17 mouse cellular contexts compared by ENCODE assay signal in genomic region chr9:53575721-53576120, GRCm38 (mm10).
"Had no signal": no experiment of that assay in that cellular context is flagged by ENCODE, and none has a peak within 500 bp of the region (broad histone marks: within the 10 kb centered on the region; RNA-seq: fewer than 3 reads in every experiment).

No protein-coding gene starts in this region.

- H3K4me1 ChIP-seq: intestine, embryonic 15.5 days; kidney, embryonic 15.5 days; limb, embryonic 13.5 days; lung, embryonic 15.5 days; midbrain, embryonic 13.5 days had no signal

- H3K9ac ChIP-seq: intestine, embryonic 15.5 days; kidney, embryonic 15.5 days; limb, embryonic 13.5 days; liver, embryonic 12.5 days; liver, embryonic 15.5 days; lung, embryonic 15.5 days; midbrain, embryonic 13.5 days had no signal

- H3K4me3 ChIP-seq: intestine, embryonic 15.5 days; kidney, embryonic 15.5 days; left cerebral cortex, adult 2 months; limb, embryonic 13.5 days; liver, embryonic 12.5 days; liver, embryonic 15.5 days; lung, embryonic 15.5 days; midbrain, embryonic 13.5 days had no signal

- H3K4me2 ChIP-seq: intestine, embryonic 15.5 days; kidney, embryonic 15.5 days; limb, embryonic 13.5 days; liver, embryonic 12.5 days; liver, embryonic 15.5 days; lung, embryonic 15.5 days; midbrain, embryonic 13.5 days had no signal

- ATAC-seq: intestine, embryonic 15.5 days; liver, embryonic 12.5 days; midbrain, embryonic 13.5 days had no signal

- H3K9me3 ChIP-seq: intestine, embryonic 15.5 days; kidney, embryonic 15.5 days; limb, embryonic 13.5 days; liver, embryonic 12.5 days; liver, embryonic 15.5 days; lung, embryonic 15.5 days; midbrain, embryonic 13.5 days had no signal

- H3K27me3 ChIP-seq: intestine, embryonic 15.5 days; kidney, embryonic 15.5 days; limb, embryonic 13.5 days; liver, embryonic 12.5 days; liver, embryonic 15.5 days; lung, embryonic 15.5 days; midbrain, embryonic 13.5 days had no signal

- H3K27ac ChIP-seq: intestine, embryonic 15.5 days; kidney, embryonic 15.5 days; left cerebral cortex, adult 2 months; limb, embryonic 13.5 days; liver, embryonic 12.5 days; liver, embryonic 15.5 days; lung, embryonic 15.5 days; macrophage; midbrain, embryonic 13.5 days had no signal

- DNase-seq: kidney, adult 11 months; kidney, adult 8-10 months; kidney, postnatal 10 days; kidney, postnatal 36 days; layer of hippocampus, postnatal 36 days; left cerebral cortex, postnatal 4 days; lung, adult 18-20 months; thymus, postnatal 25 days had no signal
